Mouse (Mus musculus): ENCODE data around the gene Defb20. TPM values are rescaled to one million over a fixed set of nuclear protein-coding genes. Genes with fewer than 3 reads are reported as not detected.

Gene Defb20
- polyA plus RNA-seq, 1 experiment, result 0.56 TPM

DNA sequence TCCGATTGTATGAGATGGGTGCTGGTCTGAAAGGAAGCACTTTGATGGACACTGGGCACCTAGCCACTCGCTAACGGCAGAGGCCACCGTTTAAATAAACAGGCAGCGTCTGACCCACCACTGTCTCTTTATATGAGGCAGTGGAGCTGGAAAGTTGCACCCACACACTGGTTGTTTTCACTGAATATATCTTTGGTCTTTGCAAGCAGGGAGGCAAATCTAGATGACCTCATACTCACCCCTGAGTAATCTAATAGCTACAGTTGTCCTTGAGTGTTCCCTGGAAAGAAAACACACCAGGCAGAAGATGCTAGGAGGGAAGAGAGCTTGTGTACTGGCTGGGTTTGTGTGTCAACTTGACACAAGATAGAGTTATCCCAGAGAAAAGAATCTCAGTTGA is 29.4 kb upstream of the Defb20 start:
- no peak overlapping the region for H3K4me3 ChIP-seq (ENCODE audit: insufficient read depth, low read length)
- no peak for TF ChIP-seq POLR2A (IDR thresholded peaks at IDR 0.05; ENCODE audit: extremely low read depth, insufficient read depth, low read length)
- TF ChIP-seq CTCF (IDR thresholded peaks at IDR 0.05; ENCODE audit: extremely low read depth, insufficient read depth, low read length), result no peak
- no peaks in the 10 kb centered on the region for H3K4me1 ChIP-seq (ENCODE audit: control insufficient read depth, insufficient read depth, low read length)
- no peak overlapping the region for H3K27ac ChIP-seq (ENCODE audit: insufficient read depth, low read length)

DNA sequence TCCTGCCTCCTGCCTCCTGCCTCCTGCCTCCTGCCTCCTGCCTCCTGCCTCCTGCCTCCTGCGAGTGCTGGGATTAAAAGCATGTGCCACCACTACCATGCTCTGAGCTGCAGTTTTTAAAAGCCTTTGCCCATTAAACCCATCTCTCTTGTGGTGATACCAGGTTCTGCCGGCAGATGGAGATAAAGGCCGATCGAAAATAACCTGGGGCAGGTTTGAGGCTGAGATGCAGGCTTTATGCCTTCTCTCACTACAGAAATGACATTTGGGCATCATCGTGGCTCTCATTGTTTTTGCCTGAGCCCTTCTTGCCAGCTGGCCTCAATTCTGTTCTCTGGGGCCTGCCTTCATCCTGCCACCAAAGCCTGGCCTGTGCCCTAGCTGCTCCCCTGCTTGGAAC is 26.6 kb upstream of the Defb20 start:
- H3K4me3 ChIP-seq (ENCODE audit: insufficient read depth, low read length), result no peak overlapping the region
- TF ChIP-seq CTCF (IDR thresholded peaks at IDR 0.05; ENCODE audit: extremely low read depth, insufficient read depth, low read length), result peak; percentile 65
- TF ChIP-seq POLR2A (IDR thresholded peaks at IDR 0.05; ENCODE audit: extremely low read depth, insufficient read depth, low read length), result no peak
- no peak overlapping the region for H3K27ac ChIP-seq (ENCODE audit: insufficient read depth, low read length)
- no peaks in the 10 kb centered on the region for H3K4me1 ChIP-seq (ENCODE audit: control insufficient read depth, insufficient read depth, low read length)

DNA sequence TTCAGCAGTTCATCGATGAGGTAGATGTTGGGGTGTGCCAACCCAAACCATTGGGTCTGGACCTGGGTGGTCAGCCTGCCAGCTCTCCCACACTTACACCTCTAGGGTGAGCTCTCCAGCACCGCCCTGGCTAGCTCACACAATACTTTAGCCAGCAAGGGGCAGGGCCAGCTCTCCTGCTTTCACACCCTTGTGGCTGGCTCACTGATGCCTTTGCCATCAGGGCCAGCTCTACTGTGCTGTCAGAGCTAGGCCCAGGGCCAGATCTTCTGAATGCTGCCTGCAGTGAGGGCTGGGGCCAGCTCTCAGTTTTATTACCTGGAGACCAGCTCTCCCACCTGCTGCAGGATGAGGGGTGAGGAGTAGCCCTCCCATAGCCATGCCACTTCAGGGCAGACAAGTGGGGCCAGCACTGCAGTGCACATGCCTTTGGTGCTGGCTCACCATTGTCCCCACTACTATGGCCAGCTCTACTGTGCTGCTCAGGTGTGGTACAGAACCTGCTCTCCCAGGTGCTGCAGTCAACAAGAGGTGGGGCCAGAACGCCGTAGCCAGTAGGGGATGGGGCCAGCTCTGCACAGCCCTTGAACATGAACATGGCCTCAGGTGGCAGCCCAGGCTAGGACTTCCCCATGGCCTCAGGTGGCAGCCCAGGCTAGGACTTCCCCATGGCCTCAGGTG is 24.6 kb upstream of the Defb20 start:
- TF ChIP-seq POLR2A (IDR thresholded peaks at IDR 0.05; ENCODE audit: extremely low read depth, insufficient read depth, low read length) (no peak), CTCF (IDR thresholded peaks at IDR 0.05; ENCODE audit: extremely low read depth, insufficient read depth, low read length) (no peak)
- Histone ChIP-seq H3K4me1 (ENCODE audit: control insufficient read depth, insufficient read depth, low read length) (no peaks in the 10 kb centered on the region), H3K27ac (ENCODE audit: insufficient read depth, low read length) (no peak overlapping the region), H3K4me3 (ENCODE audit: insufficient read depth, low read length) (no peak overlapping the region)

DNA sequence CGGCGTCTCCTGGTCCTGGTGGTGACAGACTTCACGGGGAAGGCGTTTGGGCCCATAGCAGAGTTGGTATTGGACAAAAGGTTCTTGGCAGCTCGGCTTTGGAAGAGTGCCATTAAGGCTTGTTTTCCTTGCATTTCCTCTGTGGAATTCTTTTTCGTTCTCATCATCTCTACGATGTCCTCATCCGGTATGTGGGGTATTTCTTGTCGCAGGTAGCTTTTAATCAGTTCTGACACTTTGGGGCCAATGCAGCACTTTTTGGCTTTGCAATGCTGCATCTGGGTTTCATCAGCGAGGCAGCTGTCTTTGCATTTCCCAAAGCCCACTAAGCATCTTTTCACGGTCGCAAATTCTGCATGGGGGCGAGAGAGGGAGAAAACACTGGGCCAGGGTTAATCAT is 17.6 kb upstream of the Defb20 start:
- Histone ChIP-seq H3K27ac (ENCODE audit: insufficient read depth, low read length) (no peak overlapping the region), H3K4me1 (ENCODE audit: control insufficient read depth, insufficient read depth, low read length) (no peaks in the 10 kb centered on the region), H3K4me3 (ENCODE audit: insufficient read depth, low read length) (no peak overlapping the region)
- no peak for TF ChIP-seq POLR2A (IDR thresholded peaks at IDR 0.05; ENCODE audit: extremely low read depth, insufficient read depth, low read length)
- no peak for TF ChIP-seq CTCF (IDR thresholded peaks at IDR 0.05; ENCODE audit: extremely low read depth, insufficient read depth, low read length)

DNA sequence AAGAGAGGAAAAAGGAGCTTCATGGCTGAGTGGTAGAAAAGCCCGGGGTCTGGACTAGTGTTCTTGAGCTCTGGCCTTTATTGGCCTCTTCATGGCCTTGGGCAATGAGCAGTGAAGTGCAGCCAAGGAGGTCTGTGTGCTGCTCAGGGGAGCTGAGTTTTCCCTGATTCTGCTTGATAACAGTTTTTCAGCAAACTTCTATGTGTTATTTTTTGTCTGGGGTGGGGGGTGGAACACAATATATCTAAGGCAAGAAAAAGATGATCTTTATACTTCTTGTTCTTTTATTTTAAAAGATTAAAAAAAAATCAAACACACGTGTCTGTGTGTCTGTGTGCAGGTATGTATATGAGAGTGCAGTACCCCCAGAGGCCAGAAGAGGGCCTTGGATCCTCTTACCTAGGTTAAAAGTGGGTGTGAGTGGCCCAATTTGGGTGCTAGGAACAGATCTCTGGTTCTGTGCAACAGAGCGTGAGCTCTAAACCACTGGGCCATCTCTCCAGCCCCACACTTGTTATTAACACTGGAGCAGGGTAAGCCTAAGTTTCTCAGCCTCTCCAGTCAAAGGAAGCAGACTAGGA is 12.2 kb upstream of the Defb20 start, which contains the start of gene Defb23:
TSS of gene Defb23 (minus strand) at position 51 of the 581 bp plus-strand sequence.
- H3K4me1 ChIP-seq (ENCODE audit: control insufficient read depth, insufficient read depth, low read length), result no peaks in the 10 kb centered on the region
- no peak within 1 kb of the TSS for H3K4me3 ChIP-seq (ENCODE audit: insufficient read depth, low read length)
- no peak for TF ChIP-seq POLR2A (IDR thresholded peaks at IDR 0.05; ENCODE audit: extremely low read depth, insufficient read depth, low read length)
- no peak for TF ChIP-seq CTCF (IDR thresholded peaks at IDR 0.05; ENCODE audit: extremely low read depth, insufficient read depth, low read length)
- H3K27ac ChIP-seq (ENCODE audit: insufficient read depth, low read length), result no peak within 1 kb of the TSS

DNA sequence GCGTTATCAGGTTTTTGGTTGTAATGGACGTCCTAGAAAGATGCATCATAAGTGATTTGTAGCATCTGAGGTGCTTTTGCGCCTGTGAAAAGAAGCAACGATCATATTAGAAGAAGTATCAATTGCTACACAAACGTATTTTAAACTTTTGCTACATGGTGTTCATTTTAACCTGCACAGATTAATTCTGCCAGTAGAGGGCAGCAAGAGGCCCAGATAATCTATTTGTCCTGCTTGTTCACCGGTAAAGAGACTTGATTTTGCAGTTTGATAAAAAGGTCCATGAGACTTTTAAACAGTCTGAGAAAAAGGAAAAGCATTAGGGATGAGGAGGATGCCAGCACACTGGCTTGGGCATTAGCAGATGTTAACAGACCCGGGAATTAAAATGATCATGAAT is 5.9 kb upstream of the Defb20 start:
- Histone ChIP-seq H3K27ac (ENCODE audit: insufficient read depth, low read length) (no peak overlapping the region), H3K4me3 (ENCODE audit: insufficient read depth, low read length) (no peak overlapping the region), H3K4me1 (ENCODE audit: control insufficient read depth, insufficient read depth, low read length) (no peaks in the 10 kb centered on the region)
- TF ChIP-seq POLR2A (IDR thresholded peaks at IDR 0.05; ENCODE audit: extremely low read depth, insufficient read depth, low read length), result no peak
- TF ChIP-seq CTCF (IDR thresholded peaks at IDR 0.05; ENCODE audit: extremely low read depth, insufficient read depth, low read length), result peak; percentile 28; the same call in 1 of the 2 replicates

DNA sequence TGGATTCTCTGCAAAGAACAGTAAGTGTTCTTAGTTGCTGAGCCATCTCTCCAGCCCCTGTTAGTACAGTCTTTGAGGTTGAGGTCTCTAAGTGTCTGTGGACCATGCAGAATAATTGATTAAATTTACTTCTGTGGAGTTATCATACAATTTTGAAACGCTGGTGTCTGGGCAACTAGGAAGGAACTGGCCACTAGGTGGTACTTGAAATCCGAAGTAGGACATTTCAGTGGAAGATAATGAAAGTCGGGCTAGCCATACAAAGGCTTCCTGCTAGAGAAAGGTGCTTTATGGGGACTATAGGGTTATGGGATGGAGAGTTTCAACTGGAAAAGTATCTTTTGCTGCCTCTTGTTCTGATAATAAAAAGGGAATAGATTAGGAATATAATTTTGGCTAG is 4.4 kb upstream of the Defb20 start:
- H3K27ac ChIP-seq (ENCODE audit: insufficient read depth, low read length), result no peak overlapping the region
- TF ChIP-seq CTCF (IDR thresholded peaks at IDR 0.05; ENCODE audit: extremely low read depth, insufficient read depth, low read length), result 0 out of 2 replicates have a peak, but pooled peaks have one; percentile 1
- no peak for TF ChIP-seq POLR2A (IDR thresholded peaks at IDR 0.05; ENCODE audit: extremely low read depth, insufficient read depth, low read length)
- H3K4me1 ChIP-seq (ENCODE audit: control insufficient read depth, insufficient read depth, low read length), result no peaks in the 10 kb centered on the region
- H3K4me3 ChIP-seq (ENCODE audit: insufficient read depth, low read length), result no peak overlapping the region

DNA sequence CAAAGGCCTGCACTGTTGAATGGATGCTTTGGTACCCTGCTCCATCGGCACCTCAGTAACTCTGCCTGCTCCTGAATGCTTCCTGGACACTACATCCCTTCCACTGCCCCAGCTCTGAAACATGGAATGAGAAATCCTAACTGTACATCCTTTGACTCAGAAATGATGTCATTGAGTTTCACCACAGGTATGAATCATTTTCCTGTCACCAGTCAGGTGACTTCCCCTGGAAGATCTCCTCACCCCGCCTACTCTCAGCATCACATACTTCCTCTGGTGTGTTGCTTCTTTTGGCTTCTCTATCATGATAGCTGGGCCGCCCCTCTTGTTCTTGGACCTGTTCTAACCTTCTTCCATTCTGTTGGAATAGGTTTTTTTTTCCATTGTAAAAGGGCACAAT is 4.0 kb downstream of the Defb20 start:
- no peak overlapping the region for H3K27ac ChIP-seq (ENCODE audit: insufficient read depth, low read length)
- no peak for TF ChIP-seq POLR2A (IDR thresholded peaks at IDR 0.05; ENCODE audit: extremely low read depth, insufficient read depth, low read length)
- TF ChIP-seq CTCF (IDR thresholded peaks at IDR 0.05; ENCODE audit: extremely low read depth, insufficient read depth, low read length), result no peak
- no peaks in the 10 kb centered on the region for H3K4me1 ChIP-seq (ENCODE audit: control insufficient read depth, insufficient read depth, low read length)
- no peak overlapping the region for H3K4me3 ChIP-seq (ENCODE audit: insufficient read depth, low read length)

DNA sequence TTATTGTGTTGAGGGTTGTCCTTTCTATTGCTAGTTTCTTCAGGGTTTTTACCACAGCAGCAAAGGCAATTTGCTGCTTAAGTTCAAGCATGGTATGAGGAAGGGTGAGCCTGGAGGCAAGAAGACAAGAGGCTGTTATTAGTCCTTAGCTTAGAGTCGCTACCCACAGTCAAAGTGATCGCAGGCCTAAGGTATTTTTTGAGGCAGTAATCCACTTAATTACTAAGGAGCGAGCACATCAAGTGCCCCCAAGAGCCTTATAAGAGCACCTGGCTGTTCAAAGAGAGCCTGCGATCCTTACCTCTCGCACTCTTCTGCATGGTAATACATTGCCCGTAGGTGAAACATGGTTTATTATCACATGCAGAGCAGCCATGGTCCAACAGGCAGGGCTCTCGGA is 4.9 kb downstream of the Defb20 start:
- Histone ChIP-seq H3K4me3 (ENCODE audit: insufficient read depth, low read length) (no peak overlapping the region), H3K4me1 (ENCODE audit: control insufficient read depth, insufficient read depth, low read length) (no peaks in the 10 kb centered on the region), H3K27ac (ENCODE audit: insufficient read depth, low read length) (no peak overlapping the region)
- TF ChIP-seq POLR2A (IDR thresholded peaks at IDR 0.05; ENCODE audit: extremely low read depth, insufficient read depth, low read length) (no peak), CTCF (IDR thresholded peaks at IDR 0.05; ENCODE audit: extremely low read depth, insufficient read depth, low read length) (no peak)

DNA sequence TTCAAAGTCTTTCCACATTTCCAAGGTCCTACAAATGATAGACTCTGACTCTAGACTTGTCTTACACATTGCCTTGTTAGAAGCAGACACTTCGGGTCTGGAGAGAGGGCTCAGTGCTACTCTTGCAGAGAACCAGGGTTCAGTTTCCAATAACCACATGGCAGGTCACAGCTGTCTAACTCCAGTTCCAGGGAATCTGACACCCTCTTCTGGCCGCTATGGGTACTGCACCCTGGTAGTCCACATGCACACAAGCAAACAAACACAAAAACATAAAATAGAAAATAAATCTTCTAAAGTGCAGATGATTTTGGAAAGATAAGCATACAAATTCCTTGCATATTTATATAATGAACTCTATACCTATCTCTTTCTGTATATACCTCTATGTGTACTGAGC is 10.2 kb downstream of the Defb20 start:
- no peaks in the 10 kb centered on the region for H3K4me1 ChIP-seq (ENCODE audit: control insufficient read depth, insufficient read depth, low read length)
- no peak overlapping the region for H3K4me3 ChIP-seq (ENCODE audit: insufficient read depth, low read length)
- H3K27ac ChIP-seq (ENCODE audit: insufficient read depth, low read length), result no peak overlapping the region
- TF ChIP-seq CTCF (IDR thresholded peaks at IDR 0.05; ENCODE audit: extremely low read depth, insufficient read depth, low read length) (0 out of 2 replicates have a peak, but pooled peaks have one; percentile 16), POLR2A (IDR thresholded peaks at IDR 0.05; ENCODE audit: extremely low read depth, insufficient read depth, low read length) (no peak)

All from cortical plate, adult 2 months (tissue).